Comparison of ENCODE assay signal across 15 mouse cellular contexts in the genomic region with DNA sequence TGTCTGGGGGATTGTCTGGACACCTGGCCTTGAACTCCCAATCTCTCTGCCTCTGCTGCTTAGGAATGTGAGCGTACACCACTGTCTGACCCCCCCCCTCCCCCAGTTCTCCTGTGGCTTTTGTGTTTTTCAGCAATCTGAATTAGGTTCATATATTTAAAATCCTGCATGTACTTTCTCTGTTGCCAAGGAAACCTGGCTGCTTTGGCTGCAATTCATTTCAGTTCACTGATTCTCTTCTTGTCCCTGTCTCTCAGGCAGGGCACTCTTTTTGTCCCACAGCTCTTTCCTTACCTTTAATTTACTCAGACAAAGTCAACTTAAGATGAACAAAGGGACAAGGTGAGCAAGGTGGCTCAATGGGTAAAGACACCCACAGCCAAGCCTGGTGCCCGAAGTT. TPM values are rescaled to one million over a fixed set of nuclear protein-coding genes. Genes with fewer than 3 reads are reported as not detected.
DNase-seq lines count a peak whose midpoint lies in the region; ATAC-seq lines count a peak whose summit lies in the region.
"Had no signal": no experiment of that assay in that cellular context is flagged by ENCODE, and none has a peak within 500 bp of the region (broad histone marks: within the 10 kb centered on the region; RNA-seq: fewer than 3 reads in every experiment).

No protein-coding gene starts in this region.

- 31% methylated on average over 2 of the region's 2 CpGs for WGBS in midbrain, embryonic 15.5 days

- no peaks in the 10 kb centered on the region for H3K36me3 ChIP-seq in midbrain, embryonic 15.5 days (replicated peaks)
- H3K36me3 ChIP-seq: embryonic facial prominence, embryonic 12.5 days had no signal

- H3K4me3 ChIP-seq in midbrain, embryonic 15.5 days = no peak overlapping the region
- H3K4me3 ChIP-seq: embryonic facial prominence, embryonic 12.5 days; liver, embryonic 12.5 days had no signal

- ATAC-seq in midbrain, embryonic 15.5 days (replicated peaks) = 0 out of 2 replicates have a peak, but pooled peaks have one; percentile 4
- ATAC-seq in CD4-positive, CD25-positive, alpha-beta regulatory T cell, adult 4 months = no peak
- ATAC-seq: liver, embryonic 12.5 days had no signal

- H3K9me3 ChIP-seq in midbrain, embryonic 15.5 days = no peaks in the 10 kb centered on the region
- H3K9me3 ChIP-seq: embryonic facial prominence, embryonic 12.5 days; liver, embryonic 12.5 days had no signal

- DNase-seq in heart, adult 11 months = peak; percentile 58
- DNase-seq in heart, adult 9 months (ENCODE audit: low spot score in 2 of 2) = no peak
- DNase-seq in right cerebral cortex, adult 2 months (ENCODE audit: low spot score in 2 of 2) = peak; percentile 47 to 59
- no peak for DNase-seq in right cerebral cortex, postnatal 14 days
- no peak for DNase-seq in adipocyte (ENCODE audit: low spot score)
- DNase-seq in thymus, postnatal 14 days = no peak
- DNase-seq: B cell, adult 2 months; cerebellum, adult 11-12 months; heart, postnatal 10 days; kidney, adult 2 months; lung, postnatal 14 days had no signal

- peak overlapping the region; percentile 60 for H3K27ac ChIP-seq in midbrain, embryonic 15.5 days
- H3K27ac ChIP-seq: liver, embryonic 12.5 days had no signal

- H3K4me1 ChIP-seq in midbrain, embryonic 15.5 days = peaks cover 9% of the 10 kb centered on the region; the same call in 1 of the 2 replicates
- H3K4me1 ChIP-seq: embryonic facial prominence, embryonic 12.5 days; liver, embryonic 12.5 days had no signal

- H3K9ac ChIP-seq in midbrain, embryonic 15.5 days = no peak overlapping the region
- H3K9ac ChIP-seq: embryonic facial prominence, embryonic 12.5 days; liver, embryonic 12.5 days had no signal

- no peaks in the 10 kb centered on the region for H3K27me3 ChIP-seq in midbrain, embryonic 15.5 days (replicated peaks)
- H3K27me3 ChIP-seq: embryonic facial prominence, embryonic 12.5 days; liver, embryonic 12.5 days had no signal

- H3K4me2 ChIP-seq in midbrain, embryonic 15.5 days = no peak overlapping the region
- H3K4me2 ChIP-seq: embryonic facial prominence, embryonic 12.5 days; liver, embryonic 12.5 days had no signal

RNA-seq across cellular contexts. Expression of a gene that starts 1.4 kb away (rescaled TPM):
- polyA plus RNA-seq in midbrain, embryonic 15.5 days (2015; fragmentation: Nextera tagmentation; extraction: Ambion mirVana) = 0.80 and 1.1 TPM in 2 replicates
- polyA plus RNA-seq in CD4-positive, CD25-positive, alpha-beta regulatory T cell, adult 4 months (2017; shearing (Covaris generic)) = under 1 TPM; 0.42 to 0.49 TPM

Comparison
In these comparisons a context has a peak if more than half of its experiments do, and no peak if none do; other contexts are left out.
1. DNase-seq: peak in heart, adult 11 months (single experiment) and right cerebral cortex, adult 2 months (2 of 2); none in heart, adult 9 months (0 of 2), right cerebral cortex, postnatal 14 days (single experiment), adipocyte (single experiment) and thymus, postnatal 14 days (single experiment).